Mouse (Mus musculus) CD4-positive, CD25-positive, alpha-beta regulatory T cell (primary cell): Measurements from ENCODE around the gene Pramel5. TPM values are rescaled to one million over a fixed set of nuclear protein-coding genes. Genes with fewer than 3 reads are reported as not detected.

Experiments used
- polyA plus RNA-seq: library from polyadenylated mRNA; unstranded; fragments of 100-300 nt; shearing (Covaris generic); gene quantifications from one replicate; pipeline ENCODE4 v1.2.1, GENCODE M21; 2017

The Pramel5 gene
- polyA plus RNA-seq, result not detected

GRCm38 (mm10) chr4:144280388-144280787 lies at the start of gene Pramel5:
Gene Pramel5 (minus strand): TSS chr4:144280488.

DNA sequence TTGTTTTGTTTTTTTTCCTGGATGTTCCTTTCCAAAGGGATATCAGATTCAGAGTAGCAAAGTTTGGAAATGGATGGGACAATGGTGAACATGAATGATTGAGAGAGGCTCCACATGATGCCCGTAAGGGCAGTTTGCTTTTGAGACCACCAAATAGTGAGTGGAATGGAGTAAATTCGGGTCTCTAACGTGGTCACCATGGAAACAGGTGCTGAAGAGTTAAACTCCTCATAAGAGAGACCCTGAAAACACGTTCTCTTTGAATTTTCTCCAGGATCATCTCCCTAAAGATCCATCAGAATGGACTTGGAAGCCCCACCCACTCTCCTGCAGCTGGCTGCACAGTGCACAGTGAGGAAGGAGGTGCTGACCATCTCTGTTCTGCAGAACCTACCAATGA lies 49.7 kb upstream of the Pramel5 start, which contains the start of gene Gm13128:
Gene Gm13128 (plus strand): TSS at position 301 of the 400 bp plus-strand sequence.

Other genes with a start within 250 kb of the Pramel5 start
- gene Pramel4, start 221.4 kb downstream of the Pramel5 start, polyA plus RNA-seq, result 0.11 TPM
- gene Gm13102, start 174.0 kb downstream of the Pramel5 start, polyA plus RNA-seq, result 0.10 TPM
- not detected for gene Oog3, start 117.8 kb downstream of the Pramel5 start, polyA plus RNA-seq
- gene Oog2, start 89.8 kb downstream of the Pramel5 start, polyA plus RNA-seq, result not detected
- gene C87977, start 67.2 kb downstream of the Pramel5 start, polyA plus RNA-seq, result not detected
- not detected for gene Gm13128, start 49.8 kb upstream of the Pramel5 start, polyA plus RNA-seq
- not detected for gene Gm13119, start 77.5 kb upstream of the Pramel5 start, polyA plus RNA-seq
- gene Pramef20, start 97.4 kb upstream of the Pramel5 start, polyA plus RNA-seq, result not detected
- not detected for gene Pramef12, start 128.0 kb upstream of the Pramel5 start, polyA plus RNA-seq
- gene 1700012P22Rik, start 158.3 kb upstream of the Pramel5 start, polyA plus RNA-seq, result not detected
- not detected for gene Gm9944, start 172.8 kb upstream of the Pramel5 start, polyA plus RNA-seq
- gene Aadacl3, start 183.3 kb upstream of the Pramel5 start, polyA plus RNA-seq, result not detected
- not detected for gene 9430007A20Rik, start 239.3 kb upstream of the Pramel5 start, polyA plus RNA-seq